Comparison of ENCODE assay signal across 16 mouse cellular contexts in the genomic region with DNA sequence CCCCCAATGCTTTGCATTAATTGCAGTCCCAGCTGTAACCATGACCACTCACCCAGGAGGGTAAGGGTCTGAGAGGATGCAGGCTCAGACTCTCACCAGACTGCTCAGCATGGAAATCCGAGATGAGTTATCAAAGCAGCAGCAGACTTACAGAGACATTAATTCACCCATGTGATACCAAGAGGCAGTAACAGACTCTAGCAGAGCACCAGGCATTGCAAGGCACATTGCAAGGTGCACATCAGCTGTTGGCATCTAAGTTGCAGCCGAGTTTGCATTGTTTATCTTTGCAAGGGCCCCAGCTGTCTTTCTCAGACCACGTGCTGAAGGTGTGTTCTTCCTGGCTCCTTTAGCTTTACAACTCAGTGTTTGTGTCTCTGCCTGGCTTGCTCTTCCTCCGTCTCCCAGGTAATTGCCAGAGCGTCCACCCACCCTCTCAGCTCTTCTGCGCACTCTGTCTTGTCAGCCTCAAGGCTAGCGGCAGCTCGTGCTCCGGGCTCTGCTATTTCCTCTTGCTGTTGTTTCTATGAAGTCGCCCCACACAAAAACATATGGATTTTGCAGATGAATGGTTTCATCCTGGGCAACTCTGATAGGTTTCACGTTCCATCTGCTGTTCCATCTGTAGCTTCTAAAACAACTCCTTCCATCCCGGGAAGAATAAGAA.
DNase-seq lines count a peak whose midpoint lies in the region; ATAC-seq and TF ChIP-seq lines count a peak whose summit lies in the region.
"Had no signal": no experiment of that assay in that cellular context is flagged by ENCODE, and none has a peak within 500 bp of the region (broad histone marks: within the 10 kb centered on the region; RNA-seq: fewer than 3 reads in every experiment).

No protein-coding gene starts in this region.

- peak overlapping the region; percentile 73 for H3K27ac ChIP-seq in forebrain, embryonic 15.5 days (replicated peaks)
- H3K27ac ChIP-seq in forebrain, embryonic 12.5 days = no peak overlapping the region
- H3K27ac ChIP-seq: embryonic facial prominence, embryonic 15.5 days; kidney, embryonic 15.5 days; liver, embryonic 13.5 days; midbrain, embryonic 12.5 days had no signal

- peaks cover 18% of the 10 kb centered on the region for H3K4me1 ChIP-seq in forebrain, embryonic 15.5 days
- peaks cover 7% of the 10 kb centered on the region for H3K4me1 ChIP-seq in forebrain, embryonic 12.5 days
- no peaks in the 10 kb centered on the region for H3K4me1 ChIP-seq in lung, adult 2 months (ENCODE audit: control insufficient read depth, insufficient read depth, low read length)
- H3K4me1 ChIP-seq: embryonic facial prominence, embryonic 15.5 days; kidney, embryonic 15.5 days; liver, embryonic 13.5 days had no signal

- peak overlapping the region; percentile 23; the same call in 1 of the 2 replicates for H3K4me2 ChIP-seq in forebrain, embryonic 15.5 days (replicated peaks)
- H3K4me2 ChIP-seq in forebrain, embryonic 12.5 days = no peak overlapping the region
- H3K4me2 ChIP-seq: embryonic facial prominence, embryonic 15.5 days; kidney, embryonic 15.5 days; liver, embryonic 13.5 days; midbrain, embryonic 12.5 days had no signal

- H3K4me3 ChIP-seq in forebrain, embryonic 15.5 days = no peak overlapping the region
- H3K4me3 ChIP-seq in forebrain, embryonic 12.5 days (replicated peaks) = no peak overlapping the region
- no peak overlapping the region for H3K4me3 ChIP-seq in lung, adult 2 months (replicated peaks; ENCODE audit: extremely low read depth, low read depth, low read length)
- H3K4me3 ChIP-seq: embryonic facial prominence, embryonic 15.5 days; kidney, embryonic 15.5 days; liver, embryonic 13.5 days; midbrain, embryonic 12.5 days had no signal

- TF ChIP-seq POLR2A in lung, adult 2 months (IDR thresholded peaks at IDR 0.05; ENCODE audit: borderline replicate concordance, extremely low read depth, low read depth, low read length) = no peak

- no peak for TF ChIP-seq CTCF in lung, adult 2 months (IDR thresholded peaks at IDR 0.05; ENCODE audit: insufficient read depth, low read length)

- no peaks in the 10 kb centered on the region for H3K9me3 ChIP-seq in forebrain, embryonic 15.5 days
- H3K9me3 ChIP-seq in forebrain, embryonic 12.5 days = no peaks in the 10 kb centered on the region
- H3K9me3 ChIP-seq: embryonic facial prominence, embryonic 15.5 days; kidney, embryonic 15.5 days; liver, embryonic 13.5 days; midbrain, embryonic 12.5 days had no signal

- DNase-seq in brain, embryonic 18.5 days (ENCODE audit: low read depth, low spot score) = peak; percentile 60
- peak; percentile 59 to 66 for DNase-seq in layer of hippocampus, adult 8-10 months (ENCODE audit: low spot score in 2 of 2)
- peak; percentile 64 to 65 for DNase-seq in right cerebral cortex, adult 2 months (ENCODE audit: low spot score in 2 of 2)
- no peak for DNase-seq in lung, adult 2 months
- no peak for DNase-seq in adrenal gland, postnatal 36 days
- DNase-seq: adrenal gland, adult 8-10 months; cerebellum, adult 11 months; heart, adult 11 months; liver, embryonic 13.5 days; lung, postnatal 14 days had no signal

- H3K27me3 ChIP-seq in forebrain, embryonic 15.5 days = no peaks in the 10 kb centered on the region
- H3K27me3 ChIP-seq in forebrain, embryonic 12.5 days = no peaks in the 10 kb centered on the region
- H3K27me3 ChIP-seq: embryonic facial prominence, embryonic 15.5 days; kidney, embryonic 15.5 days; liver, embryonic 13.5 days had no signal

- peak; percentile 62 for ATAC-seq in forebrain, embryonic 15.5 days (replicated peaks)
- ATAC-seq in forebrain, embryonic 12.5 days (ENCODE audit: low FRiP score) = no peak
- ATAC-seq in megakaryocyte, adult 5-6 weeks (ENCODE audit: poor library complexity, severe bottlenecking) = no peak

- H3K36me3 ChIP-seq in forebrain, embryonic 15.5 days = no peaks in the 10 kb centered on the region
- peaks cover 18% of the 10 kb centered on the region for H3K36me3 ChIP-seq in forebrain, embryonic 12.5 days (replicated peaks)
- H3K36me3 ChIP-seq: liver, embryonic 13.5 days; midbrain, embryonic 12.5 days had no signal

- WGBS in forebrain, embryonic 15.5 days = 58% methylated on average over 12 of the region's 12 CpGs
- 77% methylated on average over 12 of the region's 12 CpGs for WGBS in forebrain, embryonic 12.5 days
- 75% methylated on average over 12 of the region's 12 CpGs for WGBS in lung, adult 2 months

- no peak overlapping the region for H3K9ac ChIP-seq in forebrain, embryonic 15.5 days (replicated peaks)
- no peak overlapping the region for H3K9ac ChIP-seq in forebrain, embryonic 12.5 days
- H3K9ac ChIP-seq: embryonic facial prominence, embryonic 15.5 days; kidney, embryonic 15.5 days; liver, embryonic 13.5 days; midbrain, embryonic 12.5 days had no signal

Comparison
In these comparisons a context has a peak if more than half of its experiments do, and no peak if none do; other contexts are left out.
1. DNase-seq: peak in brain, embryonic 18.5 days (single experiment), layer of hippocampus, adult 8-10 months (2 of 2) and right cerebral cortex, adult 2 months (2 of 2); none in lung, adult 2 months (single experiment) and adrenal gland, postnatal 36 days (0 of 2).